Mouse (Mus musculus) embryonic facial prominence, embryonic 14.5 days (tissue): Measurements from ENCODE around the gene Prkacb. TPM values are rescaled to one million over a fixed set of nuclear protein-coding genes. Genes with fewer than 3 reads are reported as not detected.
"Not testable (repeated sequence)": the region's sequence is repeated elsewhere in the genome, so short reads cannot be mapped to it uniquely, and the experiment has no call there.

ENCODE experiments used
- ATAC-seq: fragments of 200-750 bp; cut with Nextera tagmentation; 2 replicates; pipeline ENCODE4 v1.8.0; 2017; ENCODE audit warnings: low read depth, moderate number of reproducible peaks, moderate TSS enrichment
- DNase-seq: peaks from one replicate; pipeline ENCODE4 v3.0.0-alpha.2; 2015; ENCODE audit warnings: low spot score
- H3K27ac ChIP-seq: fragments of 300-500 bp; sonication (generic); replicated peaks from 2 replicates; pipeline ENCODE4 v1.5.1; 2014; ENCODE audit warnings: low read depth, mild to moderate bottlenecking, low read length, moderate library complexity
- H3K27me3 ChIP-seq: fragments of 300-500 bp; sonication (generic); replicated peaks from 2 replicates; pipeline ENCODE4 v1.6.1; 2014; ENCODE audit warnings: low read length; ENCODE audit not compliant: control insufficient read depth, insufficient read depth
- H3K36me3 ChIP-seq: fragments of 300-500 bp; sonication (generic); 2 replicates; pipeline ENCODE4 v1.6.1; 2014; ENCODE audit warnings: low read length, mixed read lengths; ENCODE audit not compliant: control insufficient read depth, insufficient read depth
- H3K4me1 ChIP-seq: fragments of 300-500 bp; sonication (generic); 2 replicates; pipeline ENCODE4 v1.6.1; 2014; ENCODE audit warnings: antibody characterized with exemption, low read length; ENCODE audit not compliant: control insufficient read depth, insufficient read depth
- H3K4me2 ChIP-seq: fragments of 300-500 bp; sonication (generic); 2 replicates; pipeline ENCODE4 v1.6.1; 2014; ENCODE audit warnings: low read depth, mild to moderate bottlenecking, low read length, moderate library complexity, mixed read lengths
- H3K4me3 ChIP-seq: fragments of 300-500 bp; sonication (generic); 2 replicates; pipeline ENCODE4 v1.5.1; 2014; ENCODE audit warnings: low read depth, mild to moderate bottlenecking, low read length
- H3K9ac ChIP-seq: fragments of 300-500 bp; sonication (generic); 2 replicates; pipeline ENCODE4 v1.6.1; 2014; ENCODE audit warnings: low read depth, mild to moderate bottlenecking, low read length, moderate library complexity, mixed read lengths
- H3K9me3 ChIP-seq: fragments of 300-500 bp; sonication (generic); 2 replicates; pipeline ENCODE4 v1.6.1; 2016; ENCODE audit warnings: low read length; ENCODE audit not compliant: control insufficient read depth
- WGBS: fragments of 180-500 bp; shearing (Covaris S2); extraction: QIAGEN DNeasy Blood & Tissue Kit; methylation state at CpG from one replicate; pipeline ENCODE4 v1.1.7; 2014; 5-methylcytosine and 5-hydroxymethylcytosine counted together
- polyA plus RNA-seq: library from polyadenylated mRNA; unstranded; fragments of >200 nt; fragmentation: Nextera tagmentation; extraction: Ambion mirVana; gene quantifications from 2 replicates; pipeline ENCODE4 v1.2.1, GENCODE M21; 2014

Prkacb gene
- polyA plus RNA-seq, 1 experiment from 2014 or later: 69.1 TPM

DNA sequence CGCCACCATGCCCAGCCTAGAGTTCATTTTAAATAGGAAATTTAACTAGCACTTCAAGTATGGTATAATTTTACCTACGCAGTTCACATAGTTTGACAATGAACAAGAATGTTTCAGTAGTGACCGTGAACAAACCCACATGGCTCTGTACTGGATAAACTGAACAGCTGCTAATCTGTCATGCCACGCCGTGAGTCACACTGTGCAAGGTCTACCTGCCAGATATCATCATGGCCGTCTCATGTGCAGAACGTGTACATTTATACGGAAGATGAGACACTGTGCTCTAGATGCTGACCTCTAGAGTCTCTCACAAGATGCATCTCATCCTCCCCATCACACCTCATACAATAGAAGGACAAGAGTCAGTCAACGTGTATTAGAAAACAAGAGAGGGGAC, 51.5 kb downstream of the Prkacb start:
- no peak overlapping the region for H3K27ac ChIP-seq
- no peak for ATAC-seq

DNA sequence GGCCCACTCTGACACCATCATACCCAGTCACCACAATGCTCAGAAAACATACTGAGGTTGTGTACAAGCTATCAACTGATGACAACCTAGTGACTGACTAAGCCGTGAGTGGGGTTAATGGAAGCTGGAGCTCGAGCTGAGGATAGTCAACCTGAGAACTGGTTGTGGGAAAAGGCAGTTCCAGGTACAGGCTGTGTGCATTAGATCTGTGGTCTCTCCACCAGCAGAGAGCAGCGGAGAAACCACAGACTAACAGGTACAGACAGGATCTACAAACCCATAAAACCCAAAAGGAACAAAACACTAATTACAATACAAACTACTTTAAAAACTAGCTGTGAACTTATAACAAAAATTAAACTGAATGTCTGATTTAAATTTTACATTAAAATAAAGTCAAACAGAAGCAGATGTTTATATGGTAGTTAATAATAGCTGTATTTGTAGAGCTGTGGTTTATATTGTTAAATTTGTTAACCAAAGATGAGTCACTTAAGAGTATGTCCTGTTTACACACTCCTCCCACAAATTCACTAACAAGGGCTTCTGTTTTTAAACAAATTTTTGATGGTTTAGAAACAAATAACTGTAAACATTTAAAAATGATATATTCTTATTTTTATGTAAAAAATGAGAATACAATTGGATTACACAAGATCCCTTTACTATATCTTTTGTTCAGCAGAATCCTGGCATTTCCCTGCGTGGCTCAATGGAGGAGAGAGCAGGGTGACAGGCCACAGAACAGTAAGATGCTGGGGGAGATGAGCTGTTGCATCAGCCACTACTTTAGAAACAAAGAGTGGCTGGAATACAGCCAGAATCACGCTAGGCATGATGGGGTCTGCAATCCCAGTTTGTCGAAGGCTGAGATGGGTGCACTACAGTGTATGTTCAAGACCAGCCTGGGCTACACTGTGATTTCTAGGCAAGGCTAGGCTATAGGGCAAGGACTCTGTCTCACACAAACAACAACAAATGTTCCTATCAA, 54.5 kb downstream of the Prkacb start:
- H3K27ac ChIP-seq: no peak overlapping the region
- H3K9me3 ChIP-seq: no peaks in the 10 kb centered on the region
- no peak overlapping the region for H3K9ac ChIP-seq
- H3K4me2 ChIP-seq: no peak overlapping the region
- no peaks in the 10 kb centered on the region for H3K27me3 ChIP-seq
- H3K36me3 ChIP-seq: peaks cover 19% of the 10 kb centered on the region; the same call in 1 of the 2 replicates
- no peak overlapping the region for H3K4me3 ChIP-seq
- ATAC-seq (no peak), DNase-seq (no peak)
- H3K4me1 ChIP-seq: no peaks in the 10 kb centered on the region
- 82% methylated on average over 6 of the region's 6 CpGs for WGBS

More for the DNA sequence above, 51.5 kb downstream of the Prkacb start:
- Histone ChIP-seq H3K27me3 (no peaks in the 10 kb centered on the region), H3K4me1 (no peaks in the 10 kb centered on the region), H3K9ac (no peak overlapping the region), H3K36me3 (0 out of 2 replicates have a peak, but pooled peaks cover 10% of the 10 kb centered on the region), H3K4me3 (no peak overlapping the region), H3K4me2 (no peak overlapping the region), H3K9me3 (no peaks in the 10 kb centered on the region)
- no peak for DNase-seq
- WGBS: 91% methylated on average over 9 of the region's 9 CpGs

GRCm38 (mm10) chr3:146754270-146754669, 58.5 kb downstream of the Prkacb start:
- ATAC-seq: no peak
- 81% methylated on average over 2 of the region's 2 CpGs for WGBS
- Histone ChIP-seq H3K27me3 (no peaks in the 10 kb centered on the region), H3K4me2 (no peak overlapping the region), H3K4me3 (no peak overlapping the region), H3K36me3 (peaks cover 48% of the 10 kb centered on the region), H3K4me1 (no peaks in the 10 kb centered on the region), H3K27ac (no peak overlapping the region), H3K9me3 (no peaks in the 10 kb centered on the region), H3K9ac (no peak overlapping the region)
- no peak for DNase-seq

GRCm38 (mm10) chr3:146741564-146742202, 71.1 kb downstream of the Prkacb start:
- Histone ChIP-seq H3K27me3 (no peaks in the 10 kb centered on the region), H3K36me3 (peaks cover 66% of the 10 kb centered on the region), H3K27ac (no peak overlapping the region), H3K9me3 (no peaks in the 10 kb centered on the region), H3K4me1 (no peaks in the 10 kb centered on the region), H3K9ac (no peak overlapping the region), H3K4me3 (no peak overlapping the region), H3K4me2 (no peak overlapping the region)
- ATAC-seq (no peak), DNase-seq (no peak)
- 96% methylated on average over 4 of the region's 4 CpGs for WGBS

DNA sequence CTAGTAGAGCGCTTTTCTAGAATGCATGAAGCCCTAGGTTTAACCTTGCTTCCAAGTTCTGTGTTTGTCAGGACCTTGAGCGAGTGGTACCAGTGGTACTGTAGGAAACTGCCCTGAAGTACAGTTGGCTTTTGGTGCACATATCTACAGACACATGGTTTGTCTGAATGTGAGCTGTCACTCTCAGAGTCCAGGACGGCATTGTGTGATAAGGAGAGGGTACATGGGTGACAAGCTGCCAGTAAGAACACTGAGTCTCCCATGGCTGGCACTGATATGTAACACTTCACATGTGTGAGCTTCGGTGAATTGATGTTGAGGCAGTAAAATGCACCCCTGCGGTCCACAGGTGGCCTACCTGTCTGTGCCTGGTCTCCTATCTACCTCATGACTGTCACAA, 71.6 kb downstream of the Prkacb start:
- WGBS: 90% methylated on average over 5 of the region's 5 CpGs
- Histone ChIP-seq H3K4me1 (no peaks in the 10 kb centered on the region), H3K9me3 (no peaks in the 10 kb centered on the region)

GRCm38 (mm10) chr3:146736186-146736585, 76.6 kb downstream of the Prkacb start:
- not testable (repeated sequence) for ATAC-seq, H3K4me1 ChIP-seq, DNase-seq, H3K9me3 ChIP-seq, H3K4me2 ChIP-seq, H3K27ac ChIP-seq, H3K9ac ChIP-seq, H3K27me3 ChIP-seq, H3K4me3 ChIP-seq
- WGBS: 83% methylated on average over 6 of the region's 6 CpGs
- H3K36me3 ChIP-seq: peaks cover 64% of the 10 kb centered on the region

More for the DNA sequence above, 71.6 kb downstream of the Prkacb start:
- DNase-seq (no peak), ATAC-seq (no peak)
- H3K9ac ChIP-seq: no peak overlapping the region
- H3K36me3 ChIP-seq: peaks cover 63% of the 10 kb centered on the region
- no peak overlapping the region for H3K4me2 ChIP-seq
- no peak overlapping the region for H3K27ac ChIP-seq
- no peaks in the 10 kb centered on the region for H3K27me3 ChIP-seq
- no peak overlapping the region for H3K4me3 ChIP-seq

GRCm38 (mm10) chr3:146735657-146736056, 77.1 kb downstream of the Prkacb start:
- no peak overlapping the region for H3K4me2 ChIP-seq
- no peaks in the 10 kb centered on the region for H3K27me3 ChIP-seq
- H3K4me3 ChIP-seq: no peak overlapping the region
- 87% methylated on average over 3 of the region's 3 CpGs for WGBS
- no peak overlapping the region for H3K9ac ChIP-seq
- ATAC-seq (no peak), DNase-seq (no peak)
- H3K9me3 ChIP-seq: no peaks in the 10 kb centered on the region
- peaks cover 66% of the 10 kb centered on the region for H3K36me3 ChIP-seq
- H3K27ac ChIP-seq: no peak overlapping the region
- H3K4me1 ChIP-seq: no peaks in the 10 kb centered on the region

DNA sequence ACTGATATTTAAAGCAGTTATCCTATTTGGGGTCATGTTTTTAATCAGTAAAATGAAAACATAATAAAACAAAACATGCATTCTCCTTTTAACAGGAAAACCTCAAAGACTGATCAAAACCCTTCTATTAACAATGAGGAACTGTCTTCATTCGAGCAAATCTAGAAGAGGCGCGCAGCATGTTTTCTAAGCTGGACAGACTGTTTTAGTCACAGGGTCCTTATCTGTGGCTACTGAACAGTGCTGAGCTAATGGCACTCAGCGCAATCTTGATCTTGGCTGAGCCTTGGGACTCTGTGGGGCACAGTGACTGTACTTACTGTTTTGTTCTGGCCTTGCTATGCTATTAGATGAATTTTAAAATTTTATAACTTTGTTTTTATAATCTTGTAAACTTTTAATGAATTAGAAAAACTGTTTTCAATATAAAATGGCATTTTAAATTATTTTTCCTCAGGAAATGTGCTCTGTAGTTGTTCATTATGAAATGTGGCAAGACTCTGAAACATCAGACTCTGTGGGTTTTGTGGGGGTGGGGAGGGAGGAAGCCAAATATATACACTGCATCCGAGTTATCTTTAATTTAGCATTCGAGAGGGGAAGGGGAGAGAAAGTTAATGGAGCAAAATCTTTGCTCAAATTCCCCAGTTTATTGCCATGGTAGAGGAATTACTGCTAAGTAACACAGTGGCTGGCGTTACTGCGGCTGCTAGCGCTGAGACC, 77.7 kb downstream of the Prkacb start:
- Histone ChIP-seq H3K4me2 (no peak overlapping the region), H3K27ac (no peak overlapping the region), H3K9ac (no peak overlapping the region), H3K27me3 (no peaks in the 10 kb centered on the region), H3K9me3 (no peaks in the 10 kb centered on the region), H3K4me3 (no peak overlapping the region), H3K36me3 (peaks cover 63% of the 10 kb centered on the region), H3K4me1 (no peaks in the 10 kb centered on the region)
- ATAC-seq (no peak), DNase-seq (no peak)
- 81% methylated on average over 9 of the region's 9 CpGs for WGBS
